Mouse (Mus musculus): ENCODE measurements at regions not wholly inside any gene's neighbourhood (a gene's known extent, or its start where the extent isn't known, plus 50 kb on each side); places are given as distances from the start of the nearest gene placed in this dataset.
"Not testable (repeated sequence)": the region's sequence is repeated elsewhere in the genome, so short reads cannot be mapped to it uniquely, and the experiment has no call there.

GRCm38 (mm10) chr1:184162526-184162925, 128.4 kb upstream of the 1700056E22Rik start:
- TF ChIP-seq CTCF (IDR thresholded peaks at IDR 0.05; ENCODE audit: control insufficient read depth, insufficient read depth, insufficient read length); MYOD1 (IDR thresholded peaks at IDR 0.05; ENCODE audit: control insufficient read depth, insufficient read length, low read depth); USF1 (IDR thresholded peaks at IDR 0.05; ENCODE audit: low read depth); CEBPB (IDR thresholded peaks at IDR 0.05; ENCODE audit: low read depth); MYOG (IDR thresholded peaks at IDR 0.05; ENCODE audit: control insufficient read depth, extremely low read depth, insufficient read length); FOSL1 (IDR thresholded peaks at IDR 0.05; ENCODE audit: insufficient read depth, low read length, poor library complexity, severe bottlenecking); MAX (IDR thresholded peaks at IDR 0.05): not testable (repeated sequence)

All from C2C12 (cell line).